Mouse (Mus musculus) neural tube, embryonic 10.5 days (tissue): ENCODE results near the gene Nckap5.

Experiments
- DNase-seq: peaks from one replicate; pipeline ENCODE4 v3.0.0-alpha.2; 2017; ENCODE audit warnings: low spot score; ENCODE audit errors: extremely low spot score

Nckap5 gene

DNA sequence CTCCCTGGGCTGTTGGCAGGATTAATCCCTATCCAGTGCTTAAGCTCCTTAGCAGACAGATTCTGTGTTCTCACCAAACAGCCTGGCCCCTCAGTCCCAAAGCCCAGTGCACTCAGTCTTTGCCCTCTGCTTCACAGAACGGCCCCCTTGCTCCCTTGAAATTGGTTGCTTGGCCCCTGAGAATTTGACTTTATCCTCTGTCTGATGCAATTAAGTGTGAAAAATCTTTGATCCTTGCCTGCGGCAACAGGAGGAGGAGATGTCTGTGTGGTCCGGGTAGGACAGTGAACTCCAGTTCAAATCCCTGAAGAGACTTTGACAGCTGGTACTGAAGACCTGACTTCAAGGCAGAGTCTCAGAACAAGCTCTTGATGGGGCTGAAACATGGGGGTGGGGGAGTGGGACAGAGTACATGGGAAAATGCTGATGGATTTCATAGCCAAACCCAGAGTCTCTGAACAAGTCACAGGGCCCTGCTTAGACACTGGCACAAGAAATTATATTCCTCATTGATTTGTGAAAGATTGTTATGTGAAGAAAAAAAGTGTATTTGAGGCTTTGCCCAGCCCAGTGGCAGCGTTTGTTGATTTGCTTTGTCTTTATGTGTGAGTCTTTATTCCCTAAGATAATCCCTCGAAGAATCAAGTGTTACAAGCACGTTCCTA is 65.0 kb downstream of the Nckap5 start:
- no peak for DNase-seq

DNA sequence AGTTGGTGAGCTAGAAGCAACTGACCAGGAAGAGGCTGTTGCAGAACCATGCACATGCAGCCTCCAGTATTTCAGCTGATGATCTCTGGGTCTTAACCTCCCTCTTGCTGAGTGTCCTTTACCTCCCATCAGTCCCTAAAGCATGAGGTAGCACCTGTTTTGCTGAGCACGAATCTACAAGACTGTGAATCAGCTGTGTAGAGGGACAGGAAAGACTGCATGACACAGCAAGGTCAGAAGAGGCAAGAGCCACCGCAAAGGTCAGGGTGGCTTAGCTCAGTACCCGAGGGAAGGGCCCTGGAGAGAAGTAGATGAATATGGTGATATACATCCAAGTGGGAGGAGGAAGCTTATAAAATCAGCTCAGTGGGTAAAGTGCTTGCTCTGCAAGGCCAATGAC is 66.4 kb downstream of the Nckap5 start:
- DNase-seq: no peak

DNA sequence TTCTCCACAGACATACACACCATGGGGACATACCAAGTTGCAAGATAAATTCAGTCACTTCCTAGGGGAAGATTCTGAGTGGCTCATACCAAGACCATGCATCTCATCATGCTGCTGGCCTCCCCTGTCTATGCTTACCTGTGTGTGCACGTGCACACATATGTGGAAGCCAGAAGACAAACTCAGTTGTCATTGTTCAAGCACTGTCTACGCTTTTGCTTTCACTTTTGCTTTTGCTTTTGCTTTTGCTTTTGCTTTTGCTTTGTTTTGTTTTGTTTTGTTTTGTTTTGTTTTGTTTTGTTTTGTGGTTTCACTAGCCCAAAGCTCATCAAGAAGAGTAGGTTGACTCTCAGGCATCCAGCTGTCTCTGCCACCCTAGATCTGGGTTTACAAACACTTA is 67.4 kb downstream of the Nckap5 start:
- no peak for DNase-seq

DNA sequence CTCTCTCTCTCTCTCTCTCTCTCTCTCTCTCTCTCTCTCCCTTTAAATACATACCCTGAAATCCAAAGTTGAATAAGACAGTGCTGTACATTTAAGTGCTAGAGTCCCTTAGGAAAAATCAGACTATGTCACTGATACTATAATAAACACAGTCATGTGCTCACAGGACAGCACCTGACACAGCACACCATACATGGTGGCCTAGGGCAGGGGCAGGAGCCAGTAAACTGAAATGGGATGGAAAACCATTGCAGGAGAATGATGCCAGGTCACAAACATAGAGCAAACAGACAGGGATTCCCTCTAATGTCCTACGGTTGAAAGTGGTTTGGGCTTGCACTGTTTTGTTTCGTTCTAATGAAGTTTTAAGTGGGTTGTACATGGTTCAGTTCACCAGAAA is 70.2 kb downstream of the Nckap5 start:
- DNase-seq: no peak

DNA sequence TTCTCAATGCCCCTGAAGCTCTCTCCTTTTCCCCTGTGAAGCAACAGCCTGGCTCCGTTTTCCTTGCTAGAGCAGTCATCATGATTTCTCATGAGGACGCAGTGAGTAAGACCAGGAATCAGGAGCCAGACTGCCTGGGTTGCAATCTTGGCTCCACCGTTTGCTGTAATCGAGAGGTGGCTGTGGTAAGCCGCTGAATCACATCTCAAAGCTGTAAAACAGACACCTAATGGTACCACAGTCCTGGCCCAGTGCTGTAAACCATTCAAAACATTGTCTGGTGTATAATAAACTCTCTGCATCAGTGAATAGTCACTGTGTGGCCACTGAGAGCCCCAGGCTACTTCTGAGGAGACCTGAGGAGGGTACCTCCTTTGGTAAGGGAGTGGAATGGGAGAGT is 74.9 kb downstream of the Nckap5 start:
- no peak for DNase-seq

DNA sequence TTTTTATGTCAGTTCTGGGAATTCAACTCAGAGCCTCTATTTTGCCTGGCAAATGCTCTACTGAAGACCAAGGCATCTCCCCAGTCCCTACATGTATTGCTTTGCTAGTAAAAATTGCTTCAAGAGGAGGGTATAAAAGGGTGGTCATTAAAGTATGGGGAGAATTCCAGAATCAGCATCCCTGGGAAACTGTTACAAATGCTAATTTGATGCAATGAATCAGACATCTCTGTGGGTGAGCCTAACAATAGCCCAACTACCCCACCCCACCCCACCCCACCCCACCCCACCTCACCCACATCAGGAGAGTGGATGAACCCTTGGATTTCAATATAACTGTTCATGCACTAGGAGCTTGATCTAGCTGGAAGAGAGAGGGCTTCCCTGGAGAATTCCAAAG is 77.0 kb downstream of the Nckap5 start:
- no peak for DNase-seq

DNA sequence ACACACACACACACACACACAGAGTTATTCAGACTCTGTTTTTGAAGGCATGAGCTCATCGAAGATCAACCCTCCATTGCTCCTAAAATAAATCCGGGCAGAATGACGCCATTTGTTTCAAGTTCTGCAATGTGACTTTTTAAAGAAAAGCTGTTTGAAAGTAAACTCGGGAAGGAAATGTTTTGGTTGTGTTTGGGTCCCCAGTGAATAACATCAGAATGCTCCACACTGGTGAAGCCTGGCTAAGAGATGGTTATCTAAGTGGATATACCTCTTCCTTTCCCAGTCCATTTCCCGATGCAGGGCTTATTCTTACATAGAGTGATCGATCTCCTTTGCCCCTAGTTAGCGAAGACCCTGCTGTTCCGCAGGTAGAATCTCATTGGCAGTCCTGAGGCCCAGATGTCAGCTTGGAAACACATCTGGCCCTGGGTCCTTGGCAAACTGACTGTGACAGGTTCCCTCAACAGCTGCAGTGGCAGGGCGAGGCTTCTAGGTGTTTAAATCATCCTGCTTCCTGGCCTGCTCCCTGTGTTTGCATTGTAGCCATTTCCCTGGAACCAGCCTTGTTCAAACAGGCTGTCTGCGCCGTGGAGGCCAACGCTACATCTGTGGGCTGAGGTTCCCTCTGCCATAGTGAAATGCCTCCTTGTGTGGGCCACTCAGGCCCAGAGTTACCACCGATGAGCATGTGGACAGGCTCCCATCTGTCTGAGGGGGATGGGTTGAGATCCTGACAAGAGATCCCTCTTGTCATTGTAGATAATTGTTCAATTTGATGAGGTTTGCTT is 78.2 kb downstream of the Nckap5 start:
- no peak for DNase-seq

DNA sequence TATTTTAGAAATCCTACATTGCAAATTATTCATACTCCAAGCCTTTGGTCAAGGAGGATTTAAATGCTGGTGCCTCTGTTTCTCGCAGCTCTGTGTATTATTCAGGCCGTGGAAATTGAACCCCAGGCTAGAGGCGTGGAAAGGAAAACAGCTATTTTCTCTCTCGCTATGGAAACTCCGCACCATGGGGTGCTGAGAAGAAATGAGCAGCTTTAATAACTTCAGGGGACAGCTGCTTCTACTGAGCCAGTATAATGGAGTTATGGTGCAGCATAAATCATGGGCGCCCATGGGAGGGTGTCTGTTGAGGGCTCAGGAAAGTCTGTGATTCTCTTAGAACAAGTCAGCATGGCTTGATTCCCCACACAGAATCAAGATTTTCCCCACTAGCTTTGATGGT is 79.5 kb downstream of the Nckap5 start:
- DNase-seq: no peak

DNA sequence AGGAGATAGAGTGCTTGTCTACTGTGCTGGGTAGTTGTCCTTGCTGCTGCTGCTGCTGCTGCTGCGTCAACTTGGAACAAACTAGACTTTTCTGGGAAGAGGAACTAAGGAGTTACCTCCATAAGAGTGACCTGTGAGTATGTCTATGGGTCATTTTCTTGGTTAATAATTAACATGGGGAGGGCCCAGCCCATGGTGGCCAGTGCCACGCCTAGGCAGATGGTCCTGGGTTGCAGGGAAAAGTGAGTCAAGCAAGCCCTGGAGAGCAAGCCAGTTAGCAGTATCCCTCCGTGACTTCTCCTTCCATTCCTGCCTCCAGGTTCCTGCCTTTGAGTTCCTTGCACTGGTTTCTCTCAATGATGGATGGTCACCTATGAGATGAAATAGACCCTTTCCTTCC is 80.4 kb downstream of the Nckap5 start:
- no peak for DNase-seq

DNA sequence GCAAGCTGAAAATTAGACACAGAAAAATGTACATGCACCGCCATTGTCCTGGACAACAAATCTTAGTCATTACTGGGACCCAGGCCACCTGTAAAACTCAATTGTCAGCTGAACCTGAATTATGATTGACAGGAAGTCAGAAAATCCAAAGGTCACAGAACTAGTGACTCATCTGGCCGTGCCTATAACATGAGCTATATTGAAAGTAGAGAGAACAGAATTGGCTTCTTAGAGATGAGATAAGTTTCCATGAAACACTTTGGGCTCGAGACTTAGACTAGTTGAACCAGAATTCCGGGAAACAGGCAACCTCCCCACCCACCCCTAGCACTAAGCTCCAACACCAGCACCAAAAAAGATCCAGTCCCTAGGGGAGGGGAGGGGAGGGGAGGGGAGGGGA is 82.7 kb downstream of the Nckap5 start:
- no peak for DNase-seq

DNA sequence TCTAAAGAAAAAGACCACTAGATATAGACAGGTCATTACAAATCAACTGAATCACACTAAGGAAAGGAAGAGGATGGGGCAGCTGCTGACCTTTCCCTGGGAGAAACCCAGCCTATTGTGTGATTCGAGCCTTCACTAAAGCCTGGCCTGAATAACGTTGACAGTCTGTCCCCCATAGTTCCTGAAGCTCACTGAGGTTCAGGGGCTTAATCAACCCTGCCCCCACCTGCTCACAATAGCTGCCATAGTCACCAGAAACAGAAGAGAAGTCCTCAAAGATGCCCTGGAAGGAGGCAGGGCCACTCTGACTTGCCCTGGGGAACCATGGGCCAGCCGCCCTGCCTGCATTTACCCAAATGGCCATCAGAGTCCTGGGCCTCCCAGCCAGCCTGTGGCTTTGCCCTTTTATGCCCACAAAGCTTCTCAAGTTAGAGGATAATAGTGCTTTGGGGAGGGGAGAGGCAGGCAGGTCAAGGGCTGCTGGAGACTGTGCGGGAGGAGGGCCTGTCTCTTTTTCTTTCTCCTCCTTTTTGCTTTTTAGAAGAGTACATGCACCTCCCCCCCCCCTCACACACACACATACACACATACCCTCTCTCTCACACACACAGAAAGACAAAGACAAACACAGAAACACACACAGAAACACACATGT is 85.0 kb downstream of the Nckap5 start:
- DNase-seq: peak; percentile 51

DNA sequence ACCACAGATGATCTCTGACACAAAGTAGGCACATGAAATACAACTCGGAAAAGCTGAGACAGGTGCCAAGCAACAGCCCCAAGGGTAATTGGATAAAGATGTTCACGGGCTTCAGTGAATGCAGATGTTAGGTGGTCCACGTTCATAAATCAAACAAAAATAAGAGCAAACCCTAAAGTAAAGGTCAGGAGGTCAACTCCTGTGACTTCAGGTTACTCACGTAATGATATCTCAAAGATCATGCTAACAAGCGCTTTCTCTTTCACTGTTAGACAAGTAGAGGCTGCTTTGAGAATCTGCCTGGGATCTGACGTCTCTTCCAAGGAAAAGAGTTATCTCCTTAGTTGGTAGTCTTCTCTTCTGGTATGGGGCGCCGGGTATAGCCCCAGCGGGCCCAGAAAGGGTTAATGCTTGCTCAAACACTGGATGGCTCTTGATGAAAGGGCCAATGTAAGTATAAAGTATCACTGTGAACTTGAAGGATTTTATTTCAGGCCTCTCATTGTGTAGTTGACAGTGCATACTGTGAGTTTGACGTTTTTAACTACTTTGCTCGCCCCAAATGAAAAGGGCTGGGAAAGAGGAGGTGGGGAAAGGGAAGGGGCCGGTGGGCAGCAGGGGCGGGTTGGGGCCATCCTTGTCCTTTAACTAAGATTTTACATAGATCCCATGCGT is 85.8 kb downstream of the Nckap5 start:
- DNase-seq: no peak

DNA sequence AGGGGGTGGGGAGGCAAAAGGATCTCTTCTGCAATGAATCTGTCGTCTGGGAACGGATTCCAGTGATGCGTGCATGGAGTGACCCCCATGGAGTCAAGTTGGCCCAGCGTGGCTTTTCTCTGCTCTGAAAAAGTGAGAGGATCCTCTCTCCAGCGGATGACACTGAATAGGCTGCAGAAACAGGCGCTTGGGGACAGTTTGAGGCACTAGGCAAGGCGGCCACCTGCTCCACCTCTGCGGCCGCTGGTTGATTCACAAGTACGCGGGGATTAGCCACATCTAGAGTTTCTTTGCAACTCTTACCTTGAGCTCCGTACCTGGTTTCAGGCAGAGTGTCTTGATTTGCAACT is 92.3 kb downstream of the Nckap5 start:
- no peak for DNase-seq

DNA sequence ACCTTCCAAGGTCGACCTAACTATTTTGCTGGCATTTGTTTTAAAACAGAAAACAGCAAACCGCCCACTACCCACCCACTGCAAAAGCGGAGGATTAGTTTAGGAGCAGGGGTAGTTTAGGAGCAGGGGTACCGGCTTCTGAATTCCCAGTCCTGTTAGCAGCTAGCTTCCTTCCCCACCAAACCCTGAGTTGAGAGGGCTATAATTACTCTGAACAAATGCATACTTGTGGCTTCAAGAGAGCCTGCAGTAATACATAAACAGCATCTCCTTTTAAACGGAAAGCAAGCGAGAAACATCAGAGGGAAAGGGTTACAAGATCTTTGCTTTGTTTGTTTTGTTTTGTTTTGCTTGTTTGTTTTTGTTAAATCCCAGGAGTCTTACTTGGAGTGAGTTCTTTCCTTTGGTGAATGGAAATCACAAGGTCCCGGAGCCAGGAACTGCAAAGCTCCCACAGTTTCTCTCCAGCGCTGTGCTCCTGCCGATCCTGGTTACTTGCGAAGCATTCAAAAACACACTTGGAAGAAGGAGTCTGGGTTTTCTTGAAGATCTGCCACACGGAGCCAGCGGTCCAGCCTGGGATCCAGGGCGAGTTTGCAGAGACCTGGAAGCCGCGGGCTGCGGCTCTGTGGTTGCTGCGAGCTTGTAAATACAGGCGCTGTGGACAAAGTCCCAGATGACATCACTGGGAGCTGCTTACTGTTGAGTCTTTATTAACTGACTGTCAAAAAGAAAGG is 92.9 kb downstream of the Nckap5 start:
- DNase-seq: peak; percentile 62

DNA sequence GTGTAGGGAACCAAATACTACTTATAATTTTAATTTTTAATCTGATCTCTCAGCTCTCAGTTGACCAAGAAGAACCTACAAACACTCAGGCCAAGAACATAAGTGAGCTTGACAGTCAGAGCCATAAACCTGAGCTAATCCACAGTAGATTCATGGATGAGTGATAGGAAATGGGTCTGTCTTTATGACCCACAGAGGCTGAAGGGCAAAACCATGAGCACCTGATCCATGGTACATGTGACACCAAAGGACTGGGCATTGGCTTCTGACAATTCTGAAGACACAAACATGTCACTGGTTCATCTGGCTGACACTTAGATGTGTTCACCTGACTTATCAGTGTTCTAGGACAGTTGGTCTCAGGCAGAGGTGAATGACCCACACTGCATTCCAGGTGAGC is 98.9 kb downstream of the Nckap5 start:
- DNase-seq: no peak

DNA sequence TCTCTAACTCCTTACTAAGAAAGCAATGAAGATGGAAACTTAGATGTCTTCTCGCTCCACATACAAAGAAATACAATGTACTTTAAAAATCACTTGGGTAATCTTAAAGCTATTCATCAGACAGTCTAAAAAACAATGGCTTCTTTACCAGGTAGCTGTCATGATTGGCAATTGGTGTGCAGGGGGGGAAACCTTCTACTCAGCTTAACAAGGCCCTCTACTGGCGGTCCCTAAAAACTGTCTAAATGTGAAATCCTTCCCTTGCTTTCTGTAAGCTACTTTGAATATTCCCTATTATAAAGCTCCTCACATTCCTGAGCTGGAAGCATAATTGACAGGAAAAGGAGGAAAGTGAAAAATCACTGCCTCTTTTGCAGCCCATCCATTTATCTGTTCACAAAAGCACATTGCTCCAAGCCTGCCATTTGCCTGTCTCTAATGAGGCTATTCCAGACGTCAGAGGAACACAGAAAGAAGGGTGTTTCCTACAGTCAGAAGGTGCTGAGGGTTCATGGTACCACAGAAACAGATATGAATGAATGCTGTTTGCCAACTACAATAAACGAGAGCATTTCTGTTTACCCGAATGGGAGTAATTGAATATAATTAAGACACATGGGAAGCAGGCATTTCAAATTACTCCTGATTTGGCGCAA is 104.1 kb downstream of the Nckap5 start:
- DNase-seq: no peak

DNA sequence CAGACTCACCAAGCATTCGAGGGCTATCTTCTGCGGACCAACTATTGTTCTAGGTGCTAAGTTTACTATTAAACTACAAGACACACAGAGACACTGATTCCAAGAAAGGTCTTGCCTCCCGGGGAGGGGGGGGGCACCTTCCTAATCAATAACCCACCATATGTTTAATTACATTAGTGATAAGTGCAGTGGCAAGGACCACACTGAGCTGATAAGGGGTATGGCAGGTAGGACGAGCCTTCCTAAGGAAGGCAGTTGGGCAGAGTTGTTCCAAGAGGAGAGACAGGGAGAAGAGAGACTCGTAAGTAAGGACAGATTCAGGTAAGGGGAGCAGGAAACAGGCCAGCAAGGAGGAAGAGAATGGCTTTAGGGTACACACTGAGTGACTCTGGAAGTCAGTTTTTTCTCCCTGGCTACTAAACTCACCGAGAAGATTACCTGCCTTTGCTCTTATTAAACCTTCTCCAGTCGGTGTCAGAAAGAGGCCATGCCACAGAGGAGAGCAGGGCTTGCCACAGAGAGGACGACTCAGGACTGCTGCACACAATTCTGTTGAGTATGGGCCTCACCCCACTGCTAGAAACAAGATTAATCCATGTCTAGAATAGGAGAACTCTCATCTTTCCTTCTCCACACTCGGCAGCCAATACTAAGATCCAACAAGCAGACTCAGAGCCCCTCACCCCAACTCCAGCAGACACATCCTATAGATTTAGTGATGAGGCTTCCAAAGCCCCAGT is 104.8 kb downstream of the Nckap5 start:
- no peak for DNase-seq

DNA sequence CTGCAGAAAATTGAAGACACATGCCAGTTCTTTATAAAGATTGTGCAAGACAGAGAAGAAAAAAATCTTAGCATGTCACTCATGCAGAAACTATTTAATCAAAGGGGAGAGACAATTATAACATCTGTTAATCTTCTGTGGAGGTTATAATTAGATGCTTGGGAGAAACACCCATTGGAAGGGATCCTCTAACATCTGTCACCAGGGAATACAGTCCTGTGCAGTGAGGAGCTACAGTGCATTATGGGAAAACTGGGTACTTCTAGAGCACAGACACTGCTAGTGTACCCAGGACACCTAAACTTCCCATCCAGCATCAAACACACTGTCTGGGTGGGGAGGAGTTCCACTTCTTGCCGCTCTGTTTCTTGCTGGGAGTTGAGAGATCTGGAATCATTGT is 108.7 kb downstream of the Nckap5 start:
- DNase-seq: no peak

DNA sequence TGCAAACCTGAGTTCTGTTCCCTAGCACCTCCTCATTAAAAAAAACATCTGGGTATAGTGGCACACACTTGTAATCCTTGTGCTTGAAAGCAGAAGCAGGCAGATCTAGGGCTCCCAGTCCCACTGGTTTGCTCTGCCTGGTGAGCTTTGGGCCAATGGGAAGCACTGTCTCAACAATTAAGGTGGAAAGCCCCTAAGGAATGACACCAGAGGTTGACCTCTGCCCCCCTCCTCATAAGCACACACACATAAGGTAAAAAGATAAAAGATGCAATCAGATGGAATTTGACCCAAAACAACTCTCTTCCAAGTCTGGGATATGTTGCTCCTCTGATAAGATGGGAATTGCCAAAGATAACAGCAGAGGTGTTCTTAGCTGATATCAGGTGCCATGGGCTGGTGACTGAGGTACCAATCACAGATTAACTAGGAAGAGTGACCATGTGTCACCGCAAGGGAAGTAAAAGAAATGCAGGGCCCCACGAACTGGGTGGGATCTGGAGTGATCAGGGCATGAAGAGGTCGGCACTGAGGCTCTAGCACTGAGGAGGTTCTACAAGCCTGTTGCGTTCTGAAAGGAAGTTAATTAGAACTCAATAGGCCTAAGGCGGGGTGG is 110.8 kb downstream of the Nckap5 start:
- no peak for DNase-seq

DNA sequence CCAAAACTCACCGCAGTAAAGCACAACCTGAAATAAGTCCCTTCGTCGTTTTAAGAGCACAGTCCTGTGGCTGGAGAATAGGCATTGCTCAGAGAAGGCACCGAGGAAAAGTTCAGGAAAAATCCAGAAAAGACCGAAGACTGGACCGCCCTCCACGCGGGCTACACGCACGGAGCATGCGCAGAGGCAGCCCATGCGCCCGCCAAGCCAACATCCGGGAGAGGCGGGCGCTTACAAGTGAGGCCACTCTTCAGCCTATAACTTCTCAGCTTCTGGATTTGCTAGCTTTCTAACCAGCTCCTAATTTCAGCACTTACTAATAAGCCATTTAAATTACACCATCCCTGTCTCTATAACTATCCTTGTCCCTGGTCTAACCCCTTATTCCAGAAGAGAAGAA is 124.0 kb downstream of the Nckap5 start:
- no peak for DNase-seq
